Comparison of ENCODE assay signal across 1 mouse cellular context in the genomic region with DNA sequence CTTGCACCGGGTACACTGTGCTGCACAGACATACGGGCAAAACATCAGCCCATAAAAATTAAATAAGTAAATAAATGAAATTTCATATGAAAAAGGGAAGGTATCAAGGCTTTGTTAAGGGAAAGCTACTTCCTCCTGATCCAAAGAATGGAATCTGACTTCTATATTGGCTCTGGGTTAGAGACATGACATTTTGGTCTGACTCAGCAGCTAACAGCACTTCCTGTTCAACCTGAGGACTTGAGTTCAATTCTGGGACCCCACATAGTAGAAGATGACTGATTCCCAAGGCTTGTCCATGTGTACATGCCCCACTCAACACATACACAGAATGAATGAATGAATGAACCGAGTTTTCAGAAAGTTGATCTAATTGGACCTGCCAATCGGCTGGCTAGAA.
A peak's percentile ranks its signal among the peaks of the same experiment; 100 is the strongest.
TF ChIP-seq lines count a peak whose summit lies in the region.

No protein-coding gene starts in this region.

TF ChIP-seq in MEL, 35 proteins besides CTCF, POLR2A, EP300 and RAD21:
- TF ChIP-seq TCF12 (IDR thresholded peaks at IDR 0.05; ENCODE audit: low read depth, low read length): no peak
- no peak for TF ChIP-seq POLR2AphosphoS2 (IDR thresholded peaks at IDR 0.05; ENCODE audit: low read length)
- peak; percentile 5; the same call in 1 of the 2 replicates for TF ChIP-seq ETS1 (IDR thresholded peaks at IDR 0.05; ENCODE audit: low read depth, low read length)
- TF ChIP-seq UBTF (IDR thresholded peaks at IDR 0.05; ENCODE audit: borderline replicate concordance, insufficient read depth, low read depth, low read length): no peak
- 0 out of 2 replicates have a peak, but pooled peaks have one; percentile 12 for TF ChIP-seq NELFE (IDR thresholded peaks at IDR 0.05; ENCODE audit: low read depth, low read length)
- no peak for TF ChIP-seq ELF1 (IDR thresholded peaks at IDR 0.05; ENCODE audit: low read depth, low read length)
- no peak for TF ChIP-seq USF2 (IDR thresholded peaks at IDR 0.05; ENCODE audit: borderline replicate concordance in 1 of 2, insufficient read depth in 1 of 2, low read depth in 1 of 2, low read length in 2 of 2)
- no peak; the same call in 1 of the 2 replicates for TF ChIP-seq RCOR1 (IDR thresholded peaks at IDR 0.05; ENCODE audit: low read depth, low read length)
- no peak for TF ChIP-seq GATA1 (IDR thresholded peaks at IDR 0.05; ENCODE audit: low read depth, low read length)
- TF ChIP-seq CHD1 (IDR thresholded peaks at IDR 0.05; ENCODE audit: low read depth, low read length): peak; percentile 63; the same call in 1 of the 2 replicates
- no peak for TF ChIP-seq MYC (IDR thresholded peaks at IDR 0.05; ENCODE audit: low read depth, low read length)
- TF ChIP-seq TBP (IDR thresholded peaks at IDR 0.05; ENCODE audit: low read depth, low read length): no peak
- TF ChIP-seq ZNF384 (IDR thresholded peaks at IDR 0.05; ENCODE audit: low read depth, low read length): no peak
- TF ChIP-seq MYB (IDR thresholded peaks at IDR 0.05; ENCODE audit: low read depth, low read length): no peak
- TF ChIP-seq ZMIZ1 (IDR thresholded peaks at IDR 0.05; ENCODE audit: low read depth, low read length): no peak
- TF ChIP-seq E2F4 (IDR thresholded peaks at IDR 0.05; ENCODE audit: borderline replicate concordance, low read depth, low read length): no peak
- TF ChIP-seq KAT2A (conservative IDR thresholded peaks at IDR 0.05; ENCODE audit: low read depth, low read length): no peak
- TF ChIP-seq POLR2AphosphoS5 (IDR thresholded peaks at IDR 0.05; ENCODE audit: borderline replicate concordance, low read depth, low read length): no peak
- TF ChIP-seq JUND (IDR thresholded peaks at IDR 0.05; ENCODE audit: low read depth, low read length): no peak
- no peak for TF ChIP-seq HCFC1 (IDR thresholded peaks at IDR 0.05; ENCODE audit: low read depth, low read length)
- 0 out of 2 replicates have a peak, but pooled peaks have one; percentile 9 for TF ChIP-seq MAX (IDR thresholded peaks at IDR 0.05; ENCODE audit: low read length)
- no peak for TF ChIP-seq ZKSCAN1 (IDR thresholded peaks at IDR 0.05; ENCODE audit: low read depth, low read length)
- TF ChIP-seq SIN3A (IDR thresholded peaks at IDR 0.05; ENCODE audit: low read length): no peak
- no peak for TF ChIP-seq BHLHE40 (IDR thresholded peaks at IDR 0.05; ENCODE audit: borderline replicate concordance, low read depth, low read length)
- TF ChIP-seq SMC3 (IDR thresholded peaks at IDR 0.05; ENCODE audit: low read depth, low read length): no peak
- no peak for TF ChIP-seq TAL1 (IDR thresholded peaks at IDR 0.05; ENCODE audit: low read length)
- peak; percentile 73; the same call in 1 of the 2 replicates for TF ChIP-seq MAFK (IDR thresholded peaks at IDR 0.05; ENCODE audit: borderline replicate concordance, low read depth, low read length)
- no peak for TF ChIP-seq MAZ (IDR thresholded peaks at IDR 0.05; ENCODE audit: low read depth, low read length)
